Mouse (Mus musculus) intestine, embryonic 14.5 days (tissue): ENCODE results near the gene Ugt1a9. TPM values are rescaled to one million over a fixed set of nuclear protein-coding genes. Genes with fewer than 3 reads are reported as not detected.

Experiments used
- ATAC-seq: fragments of 200-750 bp; cut with Nextera tagmentation; replicated peaks from 2 replicates; pipeline ENCODE4 v1.8.0; 2017; ENCODE audit warnings: low read depth, moderate number of reproducible peaks, moderate TSS enrichment, moderate library complexity; ENCODE audit not compliant: low FRiP score, low TSS enrichment
- DNase-seq: peaks from one replicate; pipeline ENCODE4 v3.0.0-alpha.2; 2018; ENCODE audit warnings: low spot score
- H3K27ac ChIP-seq: fragments of 300-500 bp; sonication (generic); 2 replicates; pipeline ENCODE4 v1.5.1; 2014; ENCODE audit warnings: low read depth, mild to moderate bottlenecking, control low read depth
- H3K27me3 ChIP-seq: fragments of 300-500 bp; sonication (generic); replicated peaks from 2 replicates; pipeline ENCODE4 v1.6.1; 2014; ENCODE audit warnings: low read length, control low read depth; ENCODE audit not compliant: control insufficient read depth, insufficient read depth
- H3K36me3 ChIP-seq: fragments of 300-500 bp; sonication (generic); 2 replicates; pipeline ENCODE4 v1.6.1; 2014; ENCODE audit warnings: low read length, control low read depth; ENCODE audit not compliant: control insufficient read depth, insufficient read depth
- H3K4me1 ChIP-seq: fragments of 300-500 bp; sonication (generic); replicated peaks from 2 replicates; pipeline ENCODE4 v1.6.1; 2014; ENCODE audit warnings: low read length, control low read depth, mixed read lengths; ENCODE audit not compliant: control insufficient read depth, insufficient read depth
- H3K4me2 ChIP-seq: fragments of 300-500 bp; sonication (generic); 2 replicates; pipeline ENCODE4 v1.6.1; 2014; ENCODE audit warnings: low read length
- H3K4me3 ChIP-seq: fragments of 300-500 bp; sonication (generic); 2 replicates; pipeline ENCODE4 v1.5.1; 2014; ENCODE audit warnings: low read depth, low read length, control low read depth, mixed read lengths
- H3K9ac ChIP-seq: fragments of 300-500 bp; sonication (generic); 2 replicates; pipeline ENCODE4 v1.6.1; 2014; ENCODE audit warnings: mild to moderate bottlenecking, low read length
- H3K9me3 ChIP-seq: fragments of 300-500 bp; sonication (generic); 2 replicates; pipeline ENCODE4 v1.6.1; 2016; ENCODE audit warnings: low read length, control low read depth; ENCODE audit not compliant: control insufficient read depth
- WGBS: fragments of 180-500 bp; shearing (Covaris S2); extraction: QIAGEN DNeasy Blood & Tissue Kit; methylation state at CpG from one replicate; pipeline ENCODE4 v1.1.7; 2014; 5-methylcytosine and 5-hydroxymethylcytosine counted together
- polyA plus RNA-seq: library from polyadenylated mRNA; unstranded; fragments of >200 nt; fragmentation: Nextera tagmentation; extraction: Ambion mirVana; gene quantifications from 2 replicates; pipeline ENCODE4 v1.2.1, GENCODE M21; 2014

The Ugt1a9 gene
- polyA plus RNA-seq, 1 experiment from 2014 or later = 0.32 TPM

DNA sequence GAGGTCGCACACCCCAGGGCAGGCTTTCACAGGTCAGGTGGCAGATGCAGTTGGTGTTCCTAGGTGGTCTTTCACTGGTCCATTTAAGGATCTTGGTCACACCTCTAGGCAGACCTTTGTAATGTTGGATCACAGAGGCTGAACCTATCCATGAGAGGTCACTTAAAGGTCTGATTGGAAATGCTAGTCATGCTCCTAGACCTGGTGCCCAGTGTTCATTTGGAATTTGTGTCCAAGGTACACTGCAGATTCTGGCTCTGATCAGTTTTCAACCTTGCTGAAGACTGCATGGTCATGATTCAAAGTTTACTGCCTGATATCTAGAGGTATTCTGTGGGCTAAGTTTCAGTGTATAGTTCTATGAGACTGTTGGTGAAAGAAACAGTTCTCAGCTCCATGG lies 109.1 kb downstream of the Ugt1a9 start:
- no peak overlapping the region for H3K4me3 ChIP-seq
- H3K27me3 ChIP-seq = no peaks in the 10 kb centered on the region
- no peak overlapping the region for H3K27ac ChIP-seq
- no peaks in the 10 kb centered on the region for H3K36me3 ChIP-seq
- peaks cover 12% of the 10 kb centered on the region; the same call in 1 of the 2 replicates for H3K9me3 ChIP-seq
- no peak for DNase-seq
- no peak for ATAC-seq
- H3K9ac ChIP-seq = no peak overlapping the region
- H3K4me1 ChIP-seq = no peaks in the 10 kb centered on the region
- 88% methylated on average over 1 of the region's 1 CpGs for WGBS
- no peak overlapping the region for H3K4me2 ChIP-seq

DNA sequence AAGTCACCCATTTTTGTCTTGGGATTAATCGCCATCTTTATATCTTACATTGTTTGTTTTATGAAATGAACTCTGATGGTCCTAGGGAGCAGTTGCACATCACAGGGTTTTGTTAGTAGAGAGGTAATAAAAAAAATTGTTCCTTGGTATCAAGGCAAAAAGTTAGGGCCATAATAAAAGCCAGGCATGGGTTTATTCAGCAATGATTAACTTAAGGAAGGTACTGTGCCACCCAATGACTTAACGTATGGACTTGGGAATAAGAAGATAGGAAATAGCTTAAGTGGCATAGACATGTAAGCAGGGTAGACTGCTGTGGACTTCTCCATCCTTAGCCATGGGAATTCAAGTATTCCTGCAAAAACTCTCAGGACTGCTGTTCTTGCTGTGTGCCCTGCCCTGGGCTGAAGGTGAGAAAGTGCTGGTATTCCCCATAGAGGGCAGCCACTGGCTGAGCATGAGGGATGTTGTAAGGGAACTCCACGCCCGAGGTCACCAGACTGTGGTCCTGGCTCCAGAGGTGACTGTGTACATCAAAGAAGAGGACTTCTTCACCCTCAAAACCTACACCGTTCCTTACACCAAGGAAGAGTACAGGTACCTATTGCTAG lies 115.8 kb downstream of the Ugt1a9 start:
- no peak for DNase-seq
- no peaks in the 10 kb centered on the region for H3K36me3 ChIP-seq
- no peak overlapping the region for H3K9ac ChIP-seq
- no peaks in the 10 kb centered on the region for H3K9me3 ChIP-seq
- no peak overlapping the region for H3K27ac ChIP-seq
- no peak for ATAC-seq
- H3K4me1 ChIP-seq = no peaks in the 10 kb centered on the region
- H3K27me3 ChIP-seq = no peaks in the 10 kb centered on the region
- WGBS = 83% methylated on average over 5 of the region's 5 CpGs
- H3K4me2 ChIP-seq = no peak overlapping the region
- no peak overlapping the region for H3K4me3 ChIP-seq

DNA sequence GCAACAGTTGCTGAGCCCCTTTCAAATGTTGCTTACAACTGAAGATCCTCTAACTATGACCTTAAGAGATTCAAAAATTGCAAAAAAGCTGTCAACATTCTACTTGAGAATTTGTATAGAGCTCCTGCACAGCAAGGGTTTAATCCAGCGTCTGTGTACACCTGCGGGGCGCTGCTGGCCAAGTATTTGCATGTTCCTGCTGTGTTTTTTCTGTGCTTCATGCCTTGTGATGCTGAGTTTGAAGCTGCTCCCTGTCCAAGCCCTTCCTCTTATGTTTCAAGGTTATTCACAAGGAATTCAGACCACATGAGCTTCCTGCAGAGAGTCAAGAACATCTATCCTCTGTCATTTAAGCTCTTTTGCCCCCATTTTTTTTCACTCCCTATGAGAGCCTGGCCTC lies 121.5 kb downstream of the Ugt1a9 start:
- WGBS = 81% methylated on average over 3 of the region's 3 CpGs
- Histone ChIP-seq H3K9ac (no peak overlapping the region), H3K4me2 (no peak overlapping the region), H3K9me3 (no peaks in the 10 kb centered on the region), H3K27ac (no peak overlapping the region), H3K4me3 (no peak overlapping the region), H3K36me3 (no peaks in the 10 kb centered on the region), H3K4me1 (no peaks in the 10 kb centered on the region), H3K27me3 (no peaks in the 10 kb centered on the region)
- ATAC-seq (no peak), DNase-seq (no peak)

DNA sequence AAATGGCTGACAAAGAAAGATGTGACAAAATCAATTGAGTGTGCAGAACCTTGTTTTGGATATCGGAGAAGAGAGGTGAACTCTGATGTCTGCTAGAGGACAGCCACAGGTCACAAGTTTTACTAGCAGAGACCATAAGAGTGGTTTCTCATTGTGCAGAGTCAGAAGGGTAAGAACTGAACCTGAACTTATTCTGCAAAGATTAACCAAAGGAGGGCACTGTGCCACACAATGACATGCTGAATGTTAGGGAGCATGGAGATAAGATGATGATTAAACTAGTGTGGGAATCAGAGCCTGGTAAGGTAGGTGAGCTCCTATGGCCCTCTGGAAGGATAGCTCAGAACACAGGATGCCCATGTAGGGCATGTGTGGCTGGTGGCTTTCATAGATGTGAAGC lies 125.1 kb downstream of the Ugt1a9 start:
- WGBS = 83% methylated on average over 1 of the region's 1 CpGs
- no peak overlapping the region for H3K4me3 ChIP-seq
- H3K27ac ChIP-seq = no peak overlapping the region
- no peaks in the 10 kb centered on the region for H3K4me1 ChIP-seq
- no peaks in the 10 kb centered on the region for H3K27me3 ChIP-seq
- H3K9ac ChIP-seq = no peak overlapping the region
- no peak overlapping the region for H3K4me2 ChIP-seq
- no peak for DNase-seq
- H3K36me3 ChIP-seq = no peaks in the 10 kb centered on the region
- no peak for ATAC-seq
- no peaks in the 10 kb centered on the region for H3K9me3 ChIP-seq

DNA sequence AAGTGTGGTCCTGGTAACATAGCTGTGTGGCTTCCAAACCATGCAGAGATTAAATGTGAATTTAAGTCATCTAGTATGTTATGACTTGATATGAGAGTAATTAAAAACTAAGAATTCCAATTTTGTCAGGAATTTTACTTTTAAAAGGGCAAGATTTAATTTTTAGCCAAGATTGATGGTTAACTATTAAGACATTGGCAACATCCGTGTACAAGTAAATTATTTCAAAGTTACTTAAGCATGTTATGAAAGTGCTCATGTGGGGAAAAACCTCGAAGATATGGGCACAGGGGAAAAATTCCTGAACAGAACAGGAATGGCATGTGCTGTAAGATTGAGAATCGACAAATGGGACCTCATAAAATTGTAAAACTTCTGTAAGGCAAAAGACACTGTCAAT lies 126.8 kb downstream of the Ugt1a9 start:
- no peaks in the 10 kb centered on the region for H3K36me3 ChIP-seq
- H3K4me1 ChIP-seq = no peaks in the 10 kb centered on the region
- H3K27me3 ChIP-seq = no peaks in the 10 kb centered on the region
- no peak overlapping the region for H3K9ac ChIP-seq
- 78% methylated on average over 3 of the region's 3 CpGs for WGBS
- H3K9me3 ChIP-seq = no peaks in the 10 kb centered on the region
- H3K27ac ChIP-seq = no peak overlapping the region
- no peak for DNase-seq
- ATAC-seq = no peak
- no peak overlapping the region for H3K4me2 ChIP-seq
- no peak overlapping the region for H3K4me3 ChIP-seq

DNA sequence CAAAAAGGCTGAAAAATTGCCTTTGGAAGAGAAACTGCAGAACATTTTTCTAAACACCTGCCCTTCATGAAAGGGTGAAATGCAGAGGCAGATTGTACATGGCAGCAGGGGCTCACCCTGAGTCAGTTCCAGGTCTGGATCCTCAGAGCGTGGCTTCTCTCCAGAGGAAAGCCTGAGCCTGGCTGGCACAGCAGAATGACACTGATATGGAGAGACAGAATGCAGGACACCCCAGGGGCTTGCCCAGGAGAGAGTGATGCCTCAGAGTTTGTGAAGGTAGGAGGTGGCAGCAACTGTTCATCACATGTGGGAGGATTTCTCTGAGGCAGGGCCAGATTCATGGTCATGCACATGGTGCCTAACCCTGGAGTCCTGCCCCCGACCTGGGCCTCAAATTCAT lies 129.4 kb downstream of the Ugt1a9 start:
- Histone ChIP-seq H3K9me3 (peaks cover 4% of the 10 kb centered on the region; the same call in 1 of the 2 replicates), H3K27me3 (no peaks in the 10 kb centered on the region), H3K4me3 (no peak overlapping the region), H3K9ac (no peak overlapping the region), H3K4me1 (peaks cover under 1% of the 10 kb centered on the region; the same call in 1 of the 2 replicates), H3K36me3 (no peaks in the 10 kb centered on the region), H3K27ac (no peak overlapping the region), H3K4me2 (no peak overlapping the region)
- 54% methylated on average over 2 of the region's 2 CpGs for WGBS
- ATAC-seq (no peak), DNase-seq (no peak)

DNA sequence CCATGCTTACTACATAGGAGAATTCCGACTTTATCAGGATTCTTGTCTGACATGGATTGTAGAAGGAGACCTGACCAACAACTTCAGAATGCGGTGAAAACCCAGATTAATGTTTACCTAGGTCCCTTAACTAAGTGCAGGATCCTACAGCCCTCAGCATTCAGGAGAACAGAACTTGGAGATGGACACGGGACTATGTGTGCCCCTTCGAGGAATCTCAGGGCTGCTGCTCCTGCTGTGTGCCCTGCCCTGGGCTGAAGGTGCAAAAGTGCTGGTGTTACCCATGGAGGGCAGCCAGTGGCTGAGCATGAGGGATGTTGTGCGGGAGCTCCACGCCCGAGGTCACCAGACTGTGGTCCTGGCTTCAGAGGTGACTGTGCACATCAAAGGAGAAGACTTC lies 129.9 kb downstream of the Ugt1a9 start, which contains the start of gene Ugt1a2:
Ugt1a2 (plus strand) TSS at position 146 of the 400 bp plus-strand sequence.
- Histone ChIP-seq H3K9me3 (peaks cover 4% of the 10 kb centered on the region; the same call in 1 of the 2 replicates), H3K27ac (no peak within 1 kb of the TSS), H3K4me3 (no peak within 1 kb of the TSS), H3K36me3 (no peaks in the 10 kb centered on the region), H3K4me2 (no peak within 1 kb of the TSS), H3K9ac (no peak within 1 kb of the TSS), H3K4me1 (peaks cover 5% of the 10 kb centered on the region; the same call in 1 of the 2 replicates), H3K27me3 (no peaks in the 10 kb centered on the region)
- 70% methylated on average over 7 of the region's 7 CpGs for WGBS
- ATAC-seq (no peak), DNase-seq (no peak)

DNA sequence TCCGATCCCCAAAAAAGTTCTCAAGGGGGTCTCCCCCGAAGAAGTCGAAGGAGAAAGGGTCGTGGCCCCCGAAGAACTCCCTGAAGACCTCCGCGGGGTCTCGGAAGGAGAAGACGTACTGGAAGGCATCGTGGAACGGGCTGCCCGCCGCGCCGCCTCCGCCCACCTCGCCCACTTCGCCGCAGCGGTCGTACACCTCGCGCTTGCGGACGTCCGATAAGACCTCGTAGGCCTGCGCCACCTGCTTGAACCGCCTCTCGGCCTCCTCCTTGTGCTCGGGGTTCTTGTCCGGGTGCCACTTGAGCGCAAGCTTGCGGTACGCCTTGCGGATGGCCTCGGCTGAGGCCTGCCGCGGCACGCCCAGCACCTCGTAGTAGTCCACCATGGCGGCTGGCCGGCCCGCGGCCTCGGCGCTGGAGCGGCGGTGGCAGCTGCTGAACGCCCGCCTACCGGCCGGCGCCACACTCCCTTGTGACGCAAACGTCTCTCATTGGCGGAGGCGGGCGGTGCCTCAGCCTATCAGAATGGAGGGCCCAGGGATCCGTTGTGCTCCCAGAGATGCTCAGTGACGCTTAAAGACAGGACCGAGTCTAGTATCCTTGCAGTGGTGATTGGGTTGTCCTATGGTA lies 134.8 kb downstream of the Ugt1a9 start, which contains the start of gene Dnajb3:
Dnajb3 (minus strand) TSS at position 489 of the 629 bp plus-strand sequence.
- H3K27ac ChIP-seq = no peak within 1 kb of the TSS
- peak within 1 kb of the TSS; percentile 61 for H3K9ac ChIP-seq
- H3K4me1 ChIP-seq = peaks cover 7% of the 10 kb centered on the region; the same call in 1 of the 2 replicates
- 6% methylated on average over 55 of the region's 62 CpGs for WGBS
- DNase-seq (peak; percentile 90), ATAC-seq (peak; percentile 97)
- H3K4me2 ChIP-seq = peak within 1 kb of the TSS; percentile 76
- peak within 1 kb of the TSS; percentile 47 for H3K4me3 ChIP-seq
- no peaks in the 10 kb centered on the region for H3K27me3 ChIP-seq
- peaks cover 4% of the 10 kb centered on the region; the same call in 1 of the 2 replicates for H3K9me3 ChIP-seq
- H3K36me3 ChIP-seq = no peaks in the 10 kb centered on the region
